Mouse (Mus musculus): ENCODE measurements around the gene Arnt2. TPM values are rescaled to one million over a fixed set of nuclear protein-coding genes. Genes with fewer than 3 reads are reported as not detected.
A peak's percentile ranks its signal among the peaks of the same experiment; 100 is the strongest.

Arnt2 gene
- 0.17 TPM in 1 of 2 replicates, not detected in the other for polyA plus RNA-seq (2015; fragmentation: Nextera tagmentation; extraction: Ambion mirVana)

GRCm38 (mm10) chr7:84409896-84410521 lies at the start of gene Arnt2:
Arnt2 (minus strand) TSS chr7:84410176.
- Histone ChIP-seq H3K9ac (replicated peaks) (no peak within 1 kb of the TSS), H3K36me3 (replicated peaks; ENCODE audit: insufficient read depth, low read length) (no peaks in the 10 kb centered on the region), H3K9me3 (ENCODE audit: low read length) (no peaks in the 10 kb centered on the region), H3K27me3 (ENCODE audit: insufficient read depth, low read length) (peaks cover 40% of the 10 kb centered on the region), H3K4me2 (ENCODE audit: low read depth, low read length) (peak within 1 kb of the TSS; percentile 59), H3K4me3 (ENCODE audit: low read depth, low read length) (peak within 1 kb of the TSS; percentile 37), H3K4me1 (ENCODE audit: insufficient read depth) (peaks cover 3% of the 10 kb centered on the region), H3K27ac (ENCODE audit: low read depth) (no peak within 1 kb of the TSS)
- no peak for DNase-seq
- WGBS (ENCODE audit: insufficient replicate concordance) = 3% methylated on average over 32 of the region's 69 CpGs
- TF ChIP-seq CTCF (IDR thresholded peaks at IDR 0.05; ENCODE audit: low read depth) = no peak
- no peak for TF ChIP-seq EP300 (IDR thresholded peaks at IDR 0.05; ENCODE audit: low read depth)
- no peak for ATAC-seq

DNA sequence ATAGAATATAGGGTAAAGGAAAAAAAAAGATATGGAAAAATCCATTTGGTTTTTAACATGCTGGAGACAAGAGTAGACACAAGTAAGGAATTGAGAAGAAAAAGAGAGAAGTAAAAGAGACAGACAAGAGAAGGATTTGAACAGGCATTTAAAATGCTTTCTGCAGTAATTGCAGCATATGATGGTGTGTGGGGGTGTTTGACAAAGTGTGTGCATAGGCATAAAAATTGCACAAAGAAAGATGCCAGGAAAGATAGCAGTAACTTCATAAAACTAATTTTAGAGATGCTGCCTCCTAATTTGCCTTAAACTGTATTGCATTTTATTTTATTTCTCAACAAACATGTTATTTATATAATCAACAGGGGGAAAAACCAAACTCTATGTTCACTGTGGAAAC lies 41.7 kb upstream of the Arnt2 start:
- H3K27ac ChIP-seq (ENCODE audit: low read depth) = no peak overlapping the region
- ATAC-seq (no peak), DNase-seq (no peak)
- no peak overlapping the region for H3K9ac ChIP-seq (replicated peaks)
- no peaks in the 10 kb centered on the region for H3K27me3 ChIP-seq (ENCODE audit: insufficient read depth, low read length)
- H3K9me3 ChIP-seq (ENCODE audit: low read length) = no peaks in the 10 kb centered on the region
- H3K4me3 ChIP-seq (ENCODE audit: low read depth, low read length) = no peak overlapping the region
- no peak overlapping the region for H3K4me2 ChIP-seq (ENCODE audit: low read depth, low read length)
- no peaks in the 10 kb centered on the region for H3K36me3 ChIP-seq (replicated peaks; ENCODE audit: insufficient read depth, low read length)
- no peaks in the 10 kb centered on the region for H3K4me1 ChIP-seq (ENCODE audit: insufficient read depth)
- TF ChIP-seq EP300 (IDR thresholded peaks at IDR 0.05; ENCODE audit: low read depth) (no peak), CTCF (IDR thresholded peaks at IDR 0.05; ENCODE audit: low read depth) (no peak)

DNA sequence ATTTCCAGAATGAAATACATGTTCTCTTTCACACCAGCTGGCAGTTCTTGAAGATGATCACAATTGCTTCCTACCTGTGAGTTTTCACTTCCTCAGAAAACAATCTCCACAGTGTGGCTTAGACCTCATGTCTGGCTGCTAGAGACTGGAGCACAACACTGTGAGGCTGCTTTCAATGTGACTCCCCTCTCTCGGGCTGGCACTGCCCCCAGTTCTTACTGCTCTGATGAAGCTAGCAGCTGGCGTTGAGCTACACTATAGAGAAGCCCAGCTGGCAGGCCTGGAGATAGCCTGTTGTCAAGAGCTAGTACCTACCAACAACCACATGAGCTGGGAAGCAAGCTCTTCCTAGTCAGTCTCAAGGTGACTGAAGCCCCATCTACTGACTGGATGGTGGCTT lies 39.1 kb upstream of the Arnt2 start:
- no peak for DNase-seq
- Histone ChIP-seq H3K4me2 (ENCODE audit: low read depth, low read length) (no peak overlapping the region), H3K9me3 (ENCODE audit: low read length) (no peaks in the 10 kb centered on the region), H3K27me3 (ENCODE audit: insufficient read depth, low read length) (no peaks in the 10 kb centered on the region), H3K9ac (replicated peaks) (no peak overlapping the region), H3K4me1 (ENCODE audit: insufficient read depth) (no peaks in the 10 kb centered on the region), H3K4me3 (ENCODE audit: low read depth, low read length) (no peak overlapping the region), H3K36me3 (replicated peaks; ENCODE audit: insufficient read depth, low read length) (no peaks in the 10 kb centered on the region), H3K27ac (ENCODE audit: low read depth) (no peak overlapping the region)
- 73% methylated on average over 2 of the region's 2 CpGs for WGBS (ENCODE audit: insufficient replicate concordance)
- no peak for ATAC-seq
- no peak for TF ChIP-seq EP300 (IDR thresholded peaks at IDR 0.05; ENCODE audit: low read depth)
- no peak for TF ChIP-seq CTCF (IDR thresholded peaks at IDR 0.05; ENCODE audit: low read depth)

DNA sequence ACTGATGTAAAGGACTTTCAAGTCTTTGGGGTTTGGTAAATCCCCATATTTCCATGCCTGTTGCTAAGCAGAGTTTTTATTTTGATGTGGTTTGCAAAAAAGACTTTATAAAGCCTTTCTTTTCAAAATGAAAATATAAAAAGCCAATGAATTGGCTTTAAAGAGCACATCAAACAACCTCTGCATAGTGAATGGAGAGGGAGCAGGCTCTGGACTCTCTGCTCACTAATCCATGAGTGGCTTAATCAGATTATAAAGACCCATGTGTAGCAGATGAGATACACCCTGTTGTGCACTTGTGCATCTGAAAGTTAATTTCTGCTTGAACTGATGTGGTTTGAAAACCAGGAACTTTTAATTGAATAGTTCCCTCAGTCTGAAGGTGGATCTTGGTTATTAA lies 38.5 kb upstream of the Arnt2 start:
- no peak overlapping the region for H3K27ac ChIP-seq (ENCODE audit: low read depth)
- no peak for TF ChIP-seq CTCF (IDR thresholded peaks at IDR 0.05; ENCODE audit: low read depth)
- TF ChIP-seq EP300 (IDR thresholded peaks at IDR 0.05; ENCODE audit: low read depth) = no peak
- ATAC-seq (no peak), DNase-seq (no peak)
- H3K4me2 ChIP-seq (ENCODE audit: low read depth, low read length) = no peak overlapping the region
- H3K9me3 ChIP-seq (ENCODE audit: low read length) = no peaks in the 10 kb centered on the region
- H3K4me1 ChIP-seq (ENCODE audit: insufficient read depth) = no peaks in the 10 kb centered on the region
- no peaks in the 10 kb centered on the region for H3K27me3 ChIP-seq (ENCODE audit: insufficient read depth, low read length)
- H3K36me3 ChIP-seq (replicated peaks; ENCODE audit: insufficient read depth, low read length) = no peaks in the 10 kb centered on the region
- no peak overlapping the region for H3K9ac ChIP-seq (replicated peaks)
- no peak overlapping the region for H3K4me3 ChIP-seq (ENCODE audit: low read depth, low read length)

DNA sequence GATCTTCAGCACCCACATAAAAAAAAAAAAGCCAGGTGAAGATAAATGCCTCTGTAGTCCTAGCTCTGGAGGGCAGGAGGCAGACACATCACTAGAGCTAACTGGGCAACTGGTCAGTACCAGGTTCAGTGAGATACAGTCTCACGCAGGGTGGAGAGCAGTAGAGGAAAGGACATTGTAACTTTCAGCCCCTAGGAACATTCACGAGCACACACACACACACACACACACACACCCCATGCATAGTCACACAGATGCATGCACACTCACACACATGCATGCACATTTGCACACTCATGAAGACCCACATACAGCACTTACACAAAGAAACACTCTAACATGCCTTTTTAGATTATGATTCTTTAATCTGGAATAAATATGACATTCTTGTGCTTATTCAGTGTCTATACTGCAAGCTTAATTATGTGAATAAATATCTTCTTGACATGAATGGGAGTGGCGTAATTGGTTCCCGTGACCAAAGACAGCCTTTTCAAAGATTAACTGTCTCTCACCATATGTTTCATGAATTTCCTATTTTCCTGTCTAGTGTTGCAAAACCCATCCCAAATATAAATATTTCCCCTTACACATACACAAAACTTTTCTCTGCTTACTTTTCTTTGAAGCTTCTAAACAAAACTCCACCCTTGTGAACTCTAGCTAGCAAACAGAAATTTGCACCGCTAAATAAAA lies 37.9 kb upstream of the Arnt2 start:
- Histone ChIP-seq H3K9me3 (ENCODE audit: low read length) (no peaks in the 10 kb centered on the region), H3K4me3 (ENCODE audit: low read depth, low read length) (no peak overlapping the region), H3K9ac (replicated peaks) (no peak overlapping the region), H3K4me2 (ENCODE audit: low read depth, low read length) (no peak overlapping the region), H3K27ac (ENCODE audit: low read depth) (no peak overlapping the region), H3K4me1 (ENCODE audit: insufficient read depth) (no peaks in the 10 kb centered on the region), H3K27me3 (ENCODE audit: insufficient read depth, low read length) (no peaks in the 10 kb centered on the region), H3K36me3 (replicated peaks; ENCODE audit: insufficient read depth, low read length) (no peaks in the 10 kb centered on the region)
- no peak for TF ChIP-seq CTCF (IDR thresholded peaks at IDR 0.05; ENCODE audit: low read depth)
- TF ChIP-seq EP300 (IDR thresholded peaks at IDR 0.05; ENCODE audit: low read depth) = no peak
- 77% methylated on average over 5 of the region's 5 CpGs for WGBS (ENCODE audit: insufficient replicate concordance)
- DNase-seq (no peak), ATAC-seq (no peak)

GRCm38 (mm10) chr7:84447060-84447459 lies 37.1 kb upstream of the Arnt2 start:
- Histone ChIP-seq H3K9me3 (ENCODE audit: low read length) (no peaks in the 10 kb centered on the region), H3K4me1 (ENCODE audit: insufficient read depth) (no peaks in the 10 kb centered on the region), H3K9ac (replicated peaks) (no peak overlapping the region), H3K4me3 (ENCODE audit: low read depth, low read length) (no peak overlapping the region), H3K4me2 (ENCODE audit: low read depth, low read length) (no peak overlapping the region), H3K27ac (ENCODE audit: low read depth) (no peak overlapping the region), H3K27me3 (ENCODE audit: insufficient read depth, low read length) (no peaks in the 10 kb centered on the region), H3K36me3 (replicated peaks; ENCODE audit: insufficient read depth, low read length) (no peaks in the 10 kb centered on the region)
- no peak for ATAC-seq
- peak; percentile 35 for DNase-seq
- WGBS (ENCODE audit: insufficient replicate concordance) = 22% methylated on average over 4 of the region's 4 CpGs
- TF ChIP-seq CTCF (IDR thresholded peaks at IDR 0.05; ENCODE audit: low read depth) = peak; percentile 79
- TF ChIP-seq EP300 (IDR thresholded peaks at IDR 0.05; ENCODE audit: low read depth) = no peak

Data from liver, postnatal 0 days (tissue).